Comparison of ENCODE assay signal across 18 mouse cellular contexts in genomic region chr8:88150910-88151371, GRCm38 (mm10). TPM values are rescaled to one million over a fixed set of nuclear protein-coding genes. Genes with fewer than 3 reads are reported as not detected.
DNase-seq lines count a peak whose midpoint lies in the region; ATAC-seq lines count a peak whose summit lies in the region.
"Had no signal": no experiment of that assay in that cellular context is flagged by ENCODE, and none has a peak within 500 bp of the region (broad histone marks: within the 10 kb centered on the region; RNA-seq: fewer than 3 reads in every experiment).

No protein-coding gene starts in this region.

- ATAC-seq in CD4-positive, CD25-positive, alpha-beta regulatory T cell, adult 4 months: peak; percentile 98
- no peak; the same call in 1 of the 2 replicates for ATAC-seq in erythroblast, adult 5-6 weeks (replicated peaks; ENCODE audit: low FRiP score, poor library complexity, severe bottlenecking)
- ATAC-seq: forebrain, postnatal 0 days; midbrain, embryonic 13.5 days had no signal

- DNase-seq in left cerebral cortex, adult 18-20 months (ENCODE audit: low spot score in 2 of 2): peak; percentile 43 to 44
- DNase-seq in left cerebral cortex, postnatal 10 days (ENCODE audit: extremely low spot score in 1 of 2, low spot score in 2 of 2): no peak
- peak; percentile 69 for DNase-seq in brain, adult 2 months (ENCODE audit: low read depth, low spot score)
- peak; percentile 26 to 79 for DNase-seq in left cerebral cortex, postnatal 25 days (ENCODE audit: low spot score in 2 of 2)
- no peak for DNase-seq in heart, adult 11 months
- no peak for DNase-seq in spleen, adult 12 weeks (ENCODE audit: low spot score)
- DNase-seq: adrenal gland, adult 2 months; cerebellum, adult 11-12 months; cerebellum, postnatal 10 days; forebrain, postnatal 0 days; gastrocnemius, postnatal 10 days; kidney, adult 2 months; kidney, postnatal 10 days; lung, embryonic 14.5 days; thymus, postnatal 14 days had no signal

- intact Hi-C loops in left cerebral cortex, postnatal 10 days (cut with DNase I): loop anchor here (10.0 kb wide), 2 partner anchors 94 to 204 kb away; no protein-coding TSS in a partner anchor
- intact Hi-C loops in left cerebral cortex, postnatal 25 days (cut with DNase I): no loop called here

RNA-seq across cellular contexts. Expression of gene Heatr3, which starts 13.3 kb away (rescaled TPM):
- total RNA-seq in left cerebral cortex, adult 18-20 months (2021): 10 to 100 TPM; 26.5 to 27.1 TPM
- 10 to 100 TPM; 26.7 to 30.2 TPM for total RNA-seq in left cerebral cortex, postnatal 10 days (2021)
- 10 to 100 TPM; 18.4 to 21.8 TPM for polyA plus RNA-seq in CD4-positive, CD25-positive, alpha-beta regulatory T cell, adult 4 months (2017; shearing (Covaris generic))
- total RNA-seq in left cerebral cortex, postnatal 25 days (2021): 10 to 100 TPM; 30.1 to 30.8 TPM
- total RNA-seq in erythroblast, adult 5-6 weeks (2015; ENCODE audit: low replicate concordance): 5.0 and 7.3 TPM in 2 replicates
- total RNA-seq in erythroblast, adult 5-6 weeks (2017; ENCODE audit: low replicate concordance): 4.3 and 12.0 TPM in 2 replicates

RNA-seq across cellular contexts. Expression of gene Cnep1r1, which starts 32.4 kb away (rescaled TPM):
- total RNA-seq in left cerebral cortex, adult 18-20 months (2021): 10 to 100 TPM; 37.3 to 38.9 TPM
- total RNA-seq in left cerebral cortex, postnatal 10 days (2021): 10 to 100 TPM; 29.4 to 32.7 TPM
- 10 to 100 TPM; 21.2 to 50.4 TPM for polyA plus RNA-seq in CD4-positive, CD25-positive, alpha-beta regulatory T cell, adult 4 months (2017; shearing (Covaris generic))
- 10 to 100 TPM; 35.2 to 36.6 TPM for total RNA-seq in left cerebral cortex, postnatal 25 days (2021)
- total RNA-seq in erythroblast, adult 5-6 weeks (2015; ENCODE audit: low replicate concordance): 64.9 and 90.3 TPM in 2 replicates
- 23.6 and 34.2 TPM in 2 replicates for total RNA-seq in erythroblast, adult 5-6 weeks (2017; ENCODE audit: low replicate concordance)

RNA-seq across cellular contexts. Expression of gene Tent4b, which starts 48.1 kb away (rescaled TPM):
- 10 to 100 TPM; 36.8 to 44.7 TPM for total RNA-seq in left cerebral cortex, adult 18-20 months (2021)
- 10 to 100 TPM; 33.8 to 37.0 TPM for total RNA-seq in left cerebral cortex, postnatal 10 days (2021)
- polyA plus RNA-seq in CD4-positive, CD25-positive, alpha-beta regulatory T cell, adult 4 months (2017; shearing (Covaris generic)): 10 to 100 TPM in 1 of 2 experiments, 1 to 10 TPM in 1; 7.6 to 13.7 TPM
- 10 to 100 TPM; 37.6 to 37.9 TPM for total RNA-seq in left cerebral cortex, postnatal 25 days (2021)
- total RNA-seq in erythroblast, adult 5-6 weeks (2015; ENCODE audit: low replicate concordance): 10.0 and 12.3 TPM in 2 replicates
- 6.6 and 15.5 TPM in 2 replicates for total RNA-seq in erythroblast, adult 5-6 weeks (2017; ENCODE audit: low replicate concordance)

Comparison
In these comparisons a context has a peak if more than half of its experiments do, and no peak if none do; other contexts are left out.
1. DNase-seq: peak in left cerebral cortex, adult 18-20 months (2 of 2), brain, adult 2 months (single experiment) and left cerebral cortex, postnatal 25 days (2 of 2); none in left cerebral cortex, postnatal 10 days (0 of 2), heart, adult 11 months (single experiment) and spleen, adult 12 weeks (single experiment).